In the genomic region with DNA sequence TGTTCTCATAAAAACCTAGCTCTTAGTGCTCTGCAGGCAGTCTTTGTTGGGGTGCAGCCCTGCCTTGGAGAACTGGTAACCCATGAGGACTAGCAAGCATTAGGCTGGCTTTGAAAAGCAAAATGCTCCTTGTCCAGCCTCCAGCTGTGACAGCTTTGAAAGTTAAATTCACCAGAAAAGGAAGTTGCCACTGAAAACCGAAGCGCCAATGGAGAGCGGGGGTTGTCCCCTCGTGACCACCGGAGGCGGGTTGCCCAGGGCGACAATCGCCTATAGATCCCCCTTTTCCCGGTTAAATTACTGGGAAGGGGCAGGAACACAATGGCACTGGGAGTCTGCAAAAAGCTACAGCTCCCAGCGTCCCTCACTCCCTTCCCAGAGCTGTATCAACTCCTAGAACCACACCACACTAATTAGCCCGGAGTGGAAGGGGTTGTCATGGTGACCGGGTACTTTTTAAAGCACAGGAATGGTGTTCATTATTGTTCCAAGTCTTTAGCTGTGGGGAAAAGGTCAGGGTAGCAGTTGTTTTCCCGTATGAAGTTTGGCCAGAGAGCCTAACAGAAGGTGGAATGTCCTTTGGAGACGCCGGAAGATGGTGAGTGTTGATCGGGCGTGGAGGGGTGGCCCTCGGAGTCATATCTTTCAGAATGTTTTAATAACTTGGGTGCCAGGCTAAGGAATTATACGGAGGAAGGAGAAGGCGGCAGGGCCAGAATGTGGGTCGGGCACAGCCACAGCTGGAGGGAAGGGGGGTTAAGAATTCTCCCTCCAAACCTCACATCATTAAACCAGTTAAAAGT, we compare ENCODE assay signal across 8 mouse cellular contexts.
A peak's percentile ranks its signal among the peaks of the same experiment; 100 is the strongest.
DNase-seq lines count a peak whose midpoint lies in the region; ATAC-seq and TF ChIP-seq lines count a peak whose summit lies in the region.

No protein-coding gene starts in this region.

- peak overlapping the region; percentile 30 for H3K4me3 ChIP-seq in forebrain, postnatal 0 days (ENCODE audit: low read depth, low read length)
- H3K4me3 ChIP-seq in hindbrain, embryonic 10.5 days = peak overlapping the region; percentile 53
- peak overlapping the region; percentile 35 for H3K4me3 ChIP-seq in lung, embryonic 14.5 days (ENCODE audit: low read depth, low read length)
- H3K4me3 ChIP-seq in neural tube, embryonic 15.5 days (replicated peaks) = peak overlapping the region; percentile 37

- H3K9ac ChIP-seq in forebrain, postnatal 0 days = peak overlapping the region; percentile 37
- peak overlapping the region; percentile 36 for H3K9ac ChIP-seq in lung, embryonic 14.5 days
- 0 out of 2 replicates have a peak overlapping the region, but pooled peaks have one; percentile 23 for H3K9ac ChIP-seq in neural tube, embryonic 15.5 days (replicated peaks)

- peak overlapping the region; percentile 54 for H3K4me2 ChIP-seq in forebrain, postnatal 0 days (ENCODE audit: low read depth)
- H3K4me2 ChIP-seq in lung, embryonic 14.5 days = peak overlapping the region; percentile 66
- H3K4me2 ChIP-seq in neural tube, embryonic 15.5 days = peak overlapping the region; percentile 60

- no peaks in the 10 kb centered on the region for H3K9me3 ChIP-seq in forebrain, postnatal 0 days (ENCODE audit: low read length)
- H3K9me3 ChIP-seq in hindbrain, embryonic 10.5 days = no peaks in the 10 kb centered on the region
- no peaks in the 10 kb centered on the region for H3K9me3 ChIP-seq in lung, embryonic 14.5 days (ENCODE audit: low read depth, low read length)
- H3K9me3 ChIP-seq in neural tube, embryonic 15.5 days (replicated peaks) = no peaks in the 10 kb centered on the region

- TF ChIP-seq CTCF in forebrain, postnatal 0 days (IDR thresholded peaks at IDR 0.05; ENCODE audit: low read depth) = no peak
- no peak for TF ChIP-seq CTCF in lung, embryonic 14.5 days (IDR thresholded peaks at IDR 0.05; ENCODE audit: low read depth)

- WGBS in forebrain, postnatal 0 days = 1% methylated on average over 21 of the region's 21 CpGs
- WGBS in hindbrain, embryonic 10.5 days = 3% methylated on average over 21 of the region's 21 CpGs
- 2% methylated on average over 21 of the region's 21 CpGs for WGBS in lung, embryonic 14.5 days
- WGBS in neural tube, embryonic 15.5 days = 3% methylated on average over 21 of the region's 21 CpGs

- peak overlapping the region; percentile 77 for H3K27ac ChIP-seq in forebrain, postnatal 0 days (ENCODE audit: low read depth, low read length)
- H3K27ac ChIP-seq in hindbrain, embryonic 10.5 days = peak overlapping the region; percentile 91
- H3K27ac ChIP-seq in lung, embryonic 14.5 days (ENCODE audit: low read depth) = peak overlapping the region; percentile 92
- peak overlapping the region; percentile 77 for H3K27ac ChIP-seq in neural tube, embryonic 15.5 days (replicated peaks)

- H3K4me1 ChIP-seq in forebrain, postnatal 0 days (ENCODE audit: insufficient read depth) = 0 out of 2 replicates have a peak, but pooled peaks cover 4% of the 10 kb centered on the region
- peaks cover 85% of the 10 kb centered on the region for H3K4me1 ChIP-seq in hindbrain, embryonic 10.5 days (replicated peaks)
- H3K4me1 ChIP-seq in lung, embryonic 14.5 days (ENCODE audit: insufficient read depth) = peaks cover 6% of the 10 kb centered on the region; the same call in 1 of the 2 replicates
- peaks cover 46% of the 10 kb centered on the region for H3K4me1 ChIP-seq in neural tube, embryonic 15.5 days

- H3K36me3 ChIP-seq in forebrain, postnatal 0 days (ENCODE audit: insufficient read depth) = no peaks in the 10 kb centered on the region
- H3K36me3 ChIP-seq in hindbrain, embryonic 10.5 days = peaks cover 44% of the 10 kb centered on the region
- peaks cover 20% of the 10 kb centered on the region for H3K36me3 ChIP-seq in lung, embryonic 14.5 days (ENCODE audit: insufficient read depth)
- no peaks in the 10 kb centered on the region for H3K36me3 ChIP-seq in neural tube, embryonic 15.5 days

- ATAC-seq in forebrain, postnatal 0 days = peak; percentile 83
- peak; percentile 66 for ATAC-seq in lung, embryonic 14.5 days (ENCODE audit: insufficient read depth)
- peak; percentile 84 for ATAC-seq in neural tube, embryonic 15.5 days (ENCODE audit: low FRiP score)

- DNase-seq in 3T3-L1 (ENCODE audit: low read depth, low spot score) = peak; percentile 29
- peak; percentile 72 for DNase-seq in adrenal gland, postnatal 10 days
- DNase-seq in forebrain, postnatal 0 days = peak; percentile 80
- peak; percentile 93 for DNase-seq in hindbrain, embryonic 10.5 days (ENCODE audit: low spot score)
- peak; percentile 61 to 79 for DNase-seq in layer of hippocampus, adult 8-10 months (ENCODE audit: low spot score in 2 of 2)
- DNase-seq in lung, embryonic 14.5 days = peak; percentile 84
- DNase-seq in thymus, postnatal 0 days (ENCODE audit: low spot score) = peak; percentile 19

- no peaks in the 10 kb centered on the region for H3K27me3 ChIP-seq in forebrain, postnatal 0 days (ENCODE audit: insufficient read depth, low read length)
- H3K27me3 ChIP-seq in hindbrain, embryonic 10.5 days (ENCODE audit: insufficient read depth, poor library complexity, severe bottlenecking) = no peaks in the 10 kb centered on the region
- no peaks in the 10 kb centered on the region for H3K27me3 ChIP-seq in lung, embryonic 14.5 days (ENCODE audit: insufficient read depth, low read length)
- no peaks in the 10 kb centered on the region for H3K27me3 ChIP-seq in neural tube, embryonic 15.5 days (replicated peaks)

Comparison
In these comparisons a context has a peak if more than half of its experiments do, and no peak if none do; other contexts are left out.
1. Peak in every context shown above with its lines: DNase-seq, ATAC-seq, H3K4me3 ChIP-seq and H3K27ac ChIP-seq.
2. DNase-seq: peak in every context shown above with its lines; median percentile 93 in hindbrain, embryonic 10.5 days; 84 in lung, embryonic 14.5 days; 80 in forebrain, postnatal 0 days; 72 in adrenal gland, postnatal 10 days; 70 in layer of hippocampus, adult 8-10 months; 29 in 3T3-L1; 19 in thymus, postnatal 0 days.